8 mouse cellular contexts compared by ENCODE assay signal in the genomic region with DNA sequence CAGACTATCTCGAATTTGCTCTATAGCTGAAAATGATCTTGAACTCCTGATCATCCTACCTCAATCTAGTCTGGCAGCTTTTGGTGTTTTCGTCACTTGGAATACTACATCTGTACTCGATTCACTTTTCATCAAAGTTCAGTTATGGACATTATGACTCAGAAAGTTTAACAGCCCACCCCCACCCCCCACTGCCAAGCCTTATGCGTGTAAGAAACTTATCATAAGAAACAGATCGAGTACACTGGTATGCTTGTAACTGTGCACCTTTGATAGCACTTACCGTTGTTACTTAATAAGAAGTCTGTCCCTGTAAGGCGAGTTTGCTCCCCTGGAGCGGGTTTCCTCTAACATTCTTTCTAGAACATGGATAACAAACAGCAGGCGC. TPM values are rescaled to one million over a fixed set of nuclear protein-coding genes. Genes with fewer than 3 reads are reported as not detected.
DNase-seq lines count a peak whose midpoint lies in the region; ATAC-seq lines count a peak whose summit lies in the region.

No protein-coding gene starts in this region.

- ATAC-seq in neural tube, embryonic 11.5 days (ENCODE audit: insufficient read depth, low FRiP score, low TSS enrichment): no peak
- ATAC-seq in erythroid progenitor cell, adult 5-6 weeks (replicated peaks; ENCODE audit: low FRiP score, poor library complexity, severe bottlenecking): 0 out of 2 replicates have a peak, but pooled peaks have one; percentile 8
- no peak for ATAC-seq in stomach, embryonic 15.5 days (ENCODE audit: insufficient read depth, low FRiP score, low read depth)

- no peak overlapping the region for H3K27ac ChIP-seq in neural tube, embryonic 11.5 days (ENCODE audit: low read depth, low read length)
- H3K27ac ChIP-seq in stomach, embryonic 15.5 days: peak overlapping the region; percentile 91

- no peak for DNase-seq in neural tube, embryonic 11.5 days (ENCODE audit: low spot score)
- no peak for DNase-seq in neural tube, embryonic 10.5 days (ENCODE audit: extremely low spot score, low spot score)
- DNase-seq in liver: peak; percentile 46
- DNase-seq in natural killer cell, adult 2 months (ENCODE audit: low spot score in 2 of 2): no peak
- no peak for DNase-seq in frontal cortex, postnatal 10 days (ENCODE audit: low spot score in 2 of 2)
- no peak for DNase-seq in adrenal gland, postnatal 10 days

- peak overlapping the region; percentile 77 for H3K4me2 ChIP-seq in neural tube, embryonic 11.5 days (ENCODE audit: low read depth)
- peak overlapping the region; percentile 74 for H3K4me2 ChIP-seq in stomach, embryonic 15.5 days

- peaks cover 2% of the 10 kb centered on the region; the same call in 1 of the 2 replicates for H3K36me3 ChIP-seq in neural tube, embryonic 11.5 days (ENCODE audit: control insufficient read depth, insufficient read depth, low read length)
- H3K36me3 ChIP-seq in stomach, embryonic 15.5 days: peaks cover 10% of the 10 kb centered on the region

- WGBS in neural tube, embryonic 11.5 days: 35% methylated on average over 9 of the region's 9 CpGs
- 25% methylated on average over 9 of the region's 9 CpGs for WGBS in stomach, embryonic 15.5 days

- peaks cover 6% of the 10 kb centered on the region; the same call in 1 of the 2 replicates for H3K4me1 ChIP-seq in neural tube, embryonic 11.5 days (ENCODE audit: control insufficient read depth, insufficient read depth, low read length)
- peaks cover 15% of the 10 kb centered on the region for H3K4me1 ChIP-seq in stomach, embryonic 15.5 days

- H3K9ac ChIP-seq in neural tube, embryonic 11.5 days (ENCODE audit: low read length): peak overlapping the region; percentile 75
- peak overlapping the region; percentile 98; the same call in 1 of the 2 replicates for H3K9ac ChIP-seq in stomach, embryonic 15.5 days

- H3K27me3 ChIP-seq in neural tube, embryonic 11.5 days (ENCODE audit: control insufficient read depth, insufficient read depth, low read length): no peaks in the 10 kb centered on the region
- H3K27me3 ChIP-seq in stomach, embryonic 15.5 days (replicated peaks): no peaks in the 10 kb centered on the region

- H3K9me3 ChIP-seq in neural tube, embryonic 11.5 days (ENCODE audit: control insufficient read depth, low read length): no peaks in the 10 kb centered on the region
- H3K9me3 ChIP-seq in stomach, embryonic 15.5 days: no peaks in the 10 kb centered on the region

- H3K4me3 ChIP-seq in neural tube, embryonic 11.5 days (ENCODE audit: low read depth, low read length): peak overlapping the region; percentile 93
- H3K4me3 ChIP-seq in stomach, embryonic 15.5 days (replicated peaks): peak overlapping the region; percentile 97

RNA-seq across cellular contexts. Expression of gene Coro7, which starts 3.6 kb away (rescaled TPM):
- polyA plus RNA-seq in neural tube, embryonic 11.5 days (2014; fragmentation: Nextera tagmentation; extraction: Ambion mirVana): 18.7 and 24.8 TPM in 2 replicates
- total RNA-seq in erythroid progenitor cell, adult 5-6 weeks (2015; ENCODE audit: low replicate concordance): 19.8 and 36.5 TPM in 2 replicates
- total RNA-seq in erythroid progenitor cell, adult 5-6 weeks (2017; ENCODE audit: low replicate concordance): 7.3 and 14.8 TPM in 2 replicates
- 16.3 and 20.8 TPM in 2 replicates for polyA plus RNA-seq in stomach, embryonic 15.5 days (2015; fragmentation: Nextera tagmentation; extraction: Ambion mirVana)
- 10 to 100 TPM; 27.9 to 38.7 TPM for total RNA-seq in adrenal gland, postnatal 10 days (2021)

RNA-seq across cellular contexts. Expression of gene Nmral1, which starts 36.0 kb away (rescaled TPM):
- polyA plus RNA-seq in neural tube, embryonic 11.5 days (2014; fragmentation: Nextera tagmentation; extraction: Ambion mirVana): 156 and 159 TPM in 2 replicates
- total RNA-seq in erythroid progenitor cell, adult 5-6 weeks (2015; ENCODE audit: low replicate concordance): 22.2 and 37.8 TPM in 2 replicates
- 24.3 and 41.7 TPM in 2 replicates for total RNA-seq in erythroid progenitor cell, adult 5-6 weeks (2017; ENCODE audit: low replicate concordance)
- 52.6 and 63.4 TPM in 2 replicates for polyA plus RNA-seq in stomach, embryonic 15.5 days (2015; fragmentation: Nextera tagmentation; extraction: Ambion mirVana)
- 10 to 100 TPM; 11.6 to 14.4 TPM for total RNA-seq in adrenal gland, postnatal 10 days (2021)

RNA-seq across cellular contexts. Expression of gene Hmox2, which starts 43.0 kb away (rescaled TPM):
- 91.7 and 103 TPM in 2 replicates for polyA plus RNA-seq in neural tube, embryonic 11.5 days (2014; fragmentation: Nextera tagmentation; extraction: Ambion mirVana)
- total RNA-seq in erythroid progenitor cell, adult 5-6 weeks (2015; ENCODE audit: low replicate concordance): 10.1 and 13.0 TPM in 2 replicates
- 8.5 and 13.0 TPM in 2 replicates for total RNA-seq in erythroid progenitor cell, adult 5-6 weeks (2017; ENCODE audit: low replicate concordance)
- polyA plus RNA-seq in stomach, embryonic 15.5 days (2015; fragmentation: Nextera tagmentation; extraction: Ambion mirVana): 86.1 and 89.4 TPM in 2 replicates
- total RNA-seq in adrenal gland, postnatal 10 days (2021): 10 to 100 TPM; 93.5 to 97.5 TPM

RNA-seq across cellular contexts. Expression of gene Dnaja3, which starts 43.4 kb away (rescaled TPM):
- polyA plus RNA-seq in neural tube, embryonic 11.5 days (2014; fragmentation: Nextera tagmentation; extraction: Ambion mirVana): 54.2 and 56.6 TPM in 2 replicates
- 10.1 and 12.6 TPM in 2 replicates for total RNA-seq in erythroid progenitor cell, adult 5-6 weeks (2015; ENCODE audit: low replicate concordance)
- 10.9 and 14.3 TPM in 2 replicates for total RNA-seq in erythroid progenitor cell, adult 5-6 weeks (2017; ENCODE audit: low replicate concordance)
- polyA plus RNA-seq in stomach, embryonic 15.5 days (2015; fragmentation: Nextera tagmentation; extraction: Ambion mirVana): 68.4 and 77.6 TPM in 2 replicates
- total RNA-seq in adrenal gland, postnatal 10 days (2021): 100 to 1,000 TPM; 161 to 167 TPM

RNA-seq across cellular contexts. Expression of gene Vasn, which starts 43.4 kb away (rescaled TPM):
- 10.5 and 11.1 TPM in 2 replicates for polyA plus RNA-seq in neural tube, embryonic 11.5 days (2014; fragmentation: Nextera tagmentation; extraction: Ambion mirVana)
- total RNA-seq in erythroid progenitor cell, adult 5-6 weeks (2015; ENCODE audit: low replicate concordance): not detected in 2 replicates
- not detected in 2 replicates for total RNA-seq in erythroid progenitor cell, adult 5-6 weeks (2017; ENCODE audit: low replicate concordance)
- 17.2 and 17.3 TPM in 2 replicates for polyA plus RNA-seq in stomach, embryonic 15.5 days (2015; fragmentation: Nextera tagmentation; extraction: Ambion mirVana)
- total RNA-seq in adrenal gland, postnatal 10 days (2021): 10 to 100 TPM; 10.0 to 14.7 TPM

Comparison
In these comparisons a context has a peak if more than half of its experiments do, and no peak if none do; other contexts are left out.
1. RNA of gene Hmox2, which starts 43.0 kb away (total RNA-seq): 93.5 to 97.5 TPM in adrenal gland, postnatal 10 days; 8.5 to 13.0 TPM in erythroid progenitor cell, adult 5-6 weeks; every median in the first group is over 4 times any median in the second.